Mouse (Mus musculus) liver, postnatal 0 days (tissue): ENCODE measurements around the gene Gpr176. TPM values are rescaled to one million over a fixed set of nuclear protein-coding genes. Genes with fewer than 3 reads are reported as not detected.

Experiments used
- ATAC-seq: fragments of 200-750 bp; cut with Nextera tagmentation; 2 replicates; pipeline ENCODE4 v1.8.0; 2017; ENCODE audit warnings: mild to moderate bottlenecking, moderate library complexity
- DNase-seq: peaks from one replicate; pipeline ENCODE4 v3.0.0-alpha.2; 2016
- H3K27ac ChIP-seq: fragments of 300-500 bp; sonication (generic); 2 replicates; pipeline ENCODE4 v1.5.1; 2014; ENCODE audit warnings: antibody characterized with exemption, moderate library complexity, mild to moderate bottlenecking, low read depth
- H3K27me3 ChIP-seq: fragments of 300-500 bp; sonication (generic); 2 replicates; pipeline ENCODE4 v1.6.1; 2014; ENCODE audit warnings: low read length, control low read depth, mixed read lengths; ENCODE audit not compliant: insufficient read depth
- H3K36me3 ChIP-seq: fragments of 300-500 bp; sonication (generic); replicated peaks from 2 replicates; pipeline ENCODE4 v1.6.1; 2014; ENCODE audit warnings: mild to moderate bottlenecking, control low read depth, low read length, moderate library complexity, mixed read lengths; ENCODE audit not compliant: insufficient read depth
- H3K4me1 ChIP-seq: fragments of 300-500 bp; sonication (generic); 2 replicates; pipeline ENCODE4 v1.6.1; 2014; ENCODE audit warnings: antibody characterized with exemption, mild to moderate bottlenecking, control low read depth; ENCODE audit not compliant: insufficient read depth
- H3K4me2 ChIP-seq: fragments of 300-500 bp; sonication (generic); 2 replicates; pipeline ENCODE4 v1.6.1; 2014; ENCODE audit warnings: low read depth, mild to moderate bottlenecking, low read length, moderate library complexity, mixed read lengths
- H3K4me3 ChIP-seq: fragments of 300-500 bp; sonication (generic); 2 replicates; pipeline ENCODE4 v1.5.1; 2014; ENCODE audit warnings: low read depth, low read length
- H3K9ac ChIP-seq: fragments of 300-500 bp; sonication (generic); replicated peaks from 2 replicates; pipeline ENCODE4 v1.6.1; 2014; ENCODE audit warnings: mild to moderate bottlenecking, moderate library complexity
- H3K9me3 ChIP-seq: fragments of 300-500 bp; sonication (generic); 2 replicates; pipeline ENCODE4 v1.6.1; 2016; ENCODE audit warnings: mild to moderate bottlenecking, control low read depth, low read length, mixed read lengths
- CTCF ChIP-seq: sonication (generic); IDR thresholded peaks from 2 replicates; pipeline ENCODE4 v1.5.1; 2016; ENCODE audit warnings: antibody characterized with exemption, low read depth
- EP300 ChIP-seq: IDR thresholded peaks from 2 replicates; pipeline ENCODE4 v1.6.1; 2016; ENCODE audit warnings: antibody characterized with exemption, low read depth, mild to moderate bottlenecking
- WGBS: fragments of 180-500 bp; shearing (Covaris S2); extraction: QIAGEN DNeasy Blood & Tissue Kit; methylation state at CpG from one replicate; pipeline ENCODE4 v1.1.7; 2014; ENCODE audit not compliant: insufficient replicate concordance; 5-methylcytosine and 5-hydroxymethylcytosine counted together
- polyA plus RNA-seq: library from polyadenylated mRNA; unstranded; fragments of >200 nt; fragmentation: Nextera tagmentation; extraction: Ambion mirVana; gene quantifications from 2 replicates; pipeline ENCODE4 v1.2.1, GENCODE M21; 2015

The Gpr176 gene
- polyA plus RNA-seq, 1 experiment from 2014 or later = 0.05 TPM

DNA sequence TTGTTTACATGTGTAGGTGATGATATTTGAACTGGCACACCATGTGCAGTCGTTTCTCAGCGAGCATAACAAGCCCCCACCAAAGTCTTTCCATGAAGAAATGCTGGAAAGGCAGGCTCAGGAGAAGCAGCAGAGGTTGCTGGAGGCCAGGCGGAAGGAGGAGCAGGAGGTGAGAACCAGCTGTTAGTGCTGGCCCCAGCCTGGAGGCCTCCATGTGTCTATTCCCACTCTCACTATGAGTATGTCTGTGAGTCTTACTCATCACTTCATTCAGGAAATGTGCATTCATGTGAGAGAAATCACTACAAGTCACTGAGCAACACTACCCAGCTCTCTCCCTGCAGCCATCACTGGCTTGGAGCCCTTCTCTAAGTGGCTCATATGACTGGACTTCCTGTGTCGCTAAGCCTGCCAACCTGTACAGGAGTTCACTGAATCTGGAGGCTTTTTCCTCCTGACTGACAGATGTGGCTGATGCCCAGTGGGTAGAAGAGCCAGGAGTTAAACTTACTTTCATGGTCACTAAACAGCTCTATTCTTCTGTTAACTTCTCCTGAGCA lies 35.2 kb upstream of the Gpr176 start:
- H3K27me3 ChIP-seq = no peaks in the 10 kb centered on the region
- no peak overlapping the region for H3K4me3 ChIP-seq
- 85% methylated on average over 4 of the region's 4 CpGs for WGBS
- H3K9ac ChIP-seq = no peak overlapping the region
- H3K27ac ChIP-seq = no peak overlapping the region
- no peak for TF ChIP-seq CTCF
- TF ChIP-seq EP300 = no peak
- H3K4me2 ChIP-seq = no peak overlapping the region
- peaks cover 35% of the 10 kb centered on the region for H3K36me3 ChIP-seq
- DNase-seq (no peak), ATAC-seq (no peak)
- no peaks in the 10 kb centered on the region for H3K4me1 ChIP-seq
- H3K9me3 ChIP-seq = no peaks in the 10 kb centered on the region

DNA sequence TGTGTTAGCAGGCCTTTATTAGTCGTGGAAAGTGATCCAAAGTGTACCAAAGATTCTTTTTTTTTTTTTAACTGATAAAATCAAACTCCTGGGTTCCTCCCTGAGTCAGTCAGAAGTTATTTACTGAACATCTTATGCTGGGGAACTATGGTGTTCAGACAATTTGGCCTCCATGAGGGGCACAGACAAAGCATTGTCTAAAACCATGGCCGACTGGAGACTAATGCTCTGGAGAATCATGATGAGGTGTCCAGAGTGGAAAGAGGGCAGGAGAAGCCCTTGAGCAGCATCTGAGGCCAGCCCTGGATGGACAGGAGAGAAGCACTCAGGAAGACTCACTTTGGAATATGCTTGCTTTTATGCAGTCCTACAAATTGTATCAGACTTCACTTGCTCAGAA lies 33.6 kb upstream of the Gpr176 start:
- Histone ChIP-seq H3K4me3 (no peak overlapping the region), H3K9ac (no peak overlapping the region), H3K4me2 (no peak overlapping the region), H3K9me3 (no peaks in the 10 kb centered on the region), H3K4me1 (no peaks in the 10 kb centered on the region), H3K27me3 (no peaks in the 10 kb centered on the region), H3K36me3 (peaks cover 21% of the 10 kb centered on the region), H3K27ac (no peak overlapping the region)
- ATAC-seq (no peak), DNase-seq (no peak)
- WGBS = 65% methylated on average over 2 of the region's 2 CpGs
- no peak for TF ChIP-seq EP300
- TF ChIP-seq CTCF = no peak

DNA sequence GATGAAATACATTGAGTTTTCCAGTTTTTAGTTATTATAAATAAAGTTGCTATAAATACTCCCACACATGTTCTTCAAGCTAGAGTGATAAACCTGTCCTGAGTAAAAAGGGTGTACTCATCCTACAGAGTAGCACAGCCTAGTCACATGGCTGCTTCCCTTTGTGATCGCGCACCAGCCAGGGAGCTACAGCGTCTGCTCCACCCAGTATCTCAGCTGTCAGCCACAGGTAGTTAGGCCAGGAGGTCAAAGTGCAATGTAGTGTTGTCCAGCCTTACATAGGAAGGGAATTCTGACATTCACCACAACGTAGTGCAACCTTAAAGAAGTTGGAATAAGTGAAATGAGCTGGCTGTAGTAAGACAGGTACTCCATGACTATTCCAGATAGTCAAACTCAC lies 32.3 kb upstream of the Gpr176 start:
- 61% methylated on average over 4 of the region's 4 CpGs for WGBS
- Histone ChIP-seq H3K4me3 (no peak overlapping the region), H3K9me3 (no peaks in the 10 kb centered on the region), H3K4me2 (no peak overlapping the region), H3K27me3 (no peaks in the 10 kb centered on the region), H3K27ac (no peak overlapping the region), H3K9ac (no peak overlapping the region), H3K36me3 (peaks cover 16% of the 10 kb centered on the region), H3K4me1 (no peaks in the 10 kb centered on the region; the same call in 1 of the 2 replicates)
- TF ChIP-seq CTCF = no peak
- TF ChIP-seq EP300 = no peak
- no peak for DNase-seq
- ATAC-seq = peak; percentile 71

DNA sequence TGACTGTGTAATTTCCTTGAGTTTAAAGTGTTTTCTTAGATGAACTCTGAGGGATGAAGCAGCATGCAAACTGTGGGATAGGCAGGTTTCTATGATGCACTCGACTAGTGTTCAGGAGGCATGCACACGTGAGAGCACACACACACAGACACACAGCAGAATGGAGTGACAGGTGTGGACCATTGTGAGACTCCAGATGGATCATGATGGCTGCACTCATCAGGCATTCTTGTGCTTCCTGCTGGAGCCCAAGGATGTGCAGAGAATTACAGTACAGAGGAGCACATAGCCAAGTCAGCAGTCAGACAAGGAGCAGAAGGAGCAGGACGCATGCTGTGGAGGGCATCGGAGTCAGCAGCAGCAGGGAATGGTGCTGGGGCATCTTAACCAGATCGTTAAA lies 31.1 kb upstream of the Gpr176 start:
- ATAC-seq (no peak), DNase-seq (no peak)
- Histone ChIP-seq H3K9ac (no peak overlapping the region), H3K4me1 (peaks cover under 1% of the 10 kb centered on the region; the same call in 1 of the 2 replicates), H3K4me3 (no peak overlapping the region), H3K4me2 (no peak overlapping the region), H3K9me3 (no peaks in the 10 kb centered on the region), H3K36me3 (peaks cover 11% of the 10 kb centered on the region), H3K27me3 (no peaks in the 10 kb centered on the region), H3K27ac (no peak overlapping the region)
- TF ChIP-seq EP300 (no peak), CTCF (no peak)
- WGBS = 78% methylated on average over 5 of the region's 5 CpGs

DNA sequence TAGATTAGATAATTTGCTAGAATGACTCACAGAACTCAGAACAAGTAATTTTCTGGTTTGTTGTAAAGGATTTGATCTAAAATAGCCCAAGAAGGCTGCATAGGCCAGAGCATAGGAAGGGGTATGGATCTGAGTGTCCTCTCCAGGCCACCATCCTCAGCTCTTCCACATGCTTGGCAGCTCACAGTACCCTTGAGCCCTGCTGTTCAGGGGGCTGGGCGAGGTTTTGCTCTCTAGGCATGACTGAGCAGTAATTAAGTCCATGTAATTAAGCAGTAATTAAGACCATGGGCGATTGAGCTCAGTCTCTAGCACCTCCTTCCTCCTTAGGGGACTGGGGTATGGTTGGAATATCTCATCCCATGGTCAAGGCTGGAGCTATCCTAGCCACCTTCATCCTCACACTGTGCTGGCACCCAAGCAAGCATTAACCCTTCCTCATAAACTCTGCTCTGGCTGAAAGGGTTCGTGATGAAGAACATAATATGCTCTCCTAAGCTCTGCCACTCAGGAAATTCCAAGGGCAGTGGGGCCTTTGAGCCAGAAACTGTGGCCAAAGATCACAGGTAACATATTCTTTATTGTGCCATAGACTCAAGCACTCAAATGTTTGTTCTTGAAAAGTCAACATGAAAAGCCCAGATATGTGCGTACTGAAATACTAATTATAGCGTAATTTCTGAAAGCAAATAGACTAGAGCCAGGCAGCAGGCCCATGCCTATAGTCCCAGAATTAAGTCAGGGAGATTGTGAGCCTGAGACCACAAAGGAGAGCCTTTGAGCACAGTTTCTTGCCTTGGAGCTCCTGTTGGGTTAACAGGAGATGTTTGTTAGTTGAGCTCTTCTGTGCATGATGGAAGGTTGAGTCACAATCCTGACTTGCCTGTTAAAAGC lies 28.9 kb upstream of the Gpr176 start:
- Histone ChIP-seq H3K9me3 (no peaks in the 10 kb centered on the region), H3K27me3 (no peaks in the 10 kb centered on the region), H3K4me3 (no peak overlapping the region), H3K9ac (no peak overlapping the region), H3K4me2 (no peak overlapping the region), H3K4me1 (peaks cover 2% of the 10 kb centered on the region), H3K27ac (no peak overlapping the region), H3K36me3 (peaks cover 7% of the 10 kb centered on the region)
- no peak for TF ChIP-seq CTCF
- no peak for TF ChIP-seq EP300
- no peak for DNase-seq
- no peak for ATAC-seq
- WGBS = 73% methylated on average over 5 of the region's 5 CpGs

DNA sequence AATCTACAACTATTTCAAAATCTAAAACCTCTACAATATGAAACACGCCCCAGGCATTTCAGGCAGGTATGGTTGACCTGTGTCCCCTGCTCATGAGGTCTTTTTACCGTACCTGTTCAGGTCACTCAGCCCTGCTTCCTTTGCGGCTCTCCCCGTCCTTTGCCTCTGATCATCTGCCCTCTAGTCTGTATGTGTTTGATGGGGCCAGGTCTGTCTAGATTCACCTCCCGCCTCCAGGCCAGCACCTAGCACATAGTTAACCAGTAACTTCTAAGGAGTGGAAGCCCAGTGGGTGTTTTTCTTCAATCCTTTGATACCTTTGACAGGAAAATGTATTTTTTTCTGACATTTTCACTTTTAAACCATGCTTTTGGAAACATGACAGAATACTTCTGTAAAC lies 26.5 kb upstream of the Gpr176 start:
- Histone ChIP-seq H3K4me3 (no peak overlapping the region), H3K27ac (no peak overlapping the region), H3K36me3 (peaks cover 7% of the 10 kb centered on the region), H3K27me3 (no peaks in the 10 kb centered on the region), H3K4me2 (peak overlapping the region; percentile 5; the same call in 1 of the 2 replicates), H3K9me3 (no peaks in the 10 kb centered on the region), H3K9ac (no peak overlapping the region), H3K4me1 (peaks cover 2% of the 10 kb centered on the region)
- 61% methylated on average over 5 of the region's 5 CpGs for WGBS
- TF ChIP-seq EP300 (no peak), CTCF (no peak)
- DNase-seq (peak; percentile 22), ATAC-seq (peak; percentile 64; the same call in 1 of the 2 replicates)
